Mouse (Mus musculus): ENCODE results near the gene Usp19.

The Usp19 gene

DNA sequence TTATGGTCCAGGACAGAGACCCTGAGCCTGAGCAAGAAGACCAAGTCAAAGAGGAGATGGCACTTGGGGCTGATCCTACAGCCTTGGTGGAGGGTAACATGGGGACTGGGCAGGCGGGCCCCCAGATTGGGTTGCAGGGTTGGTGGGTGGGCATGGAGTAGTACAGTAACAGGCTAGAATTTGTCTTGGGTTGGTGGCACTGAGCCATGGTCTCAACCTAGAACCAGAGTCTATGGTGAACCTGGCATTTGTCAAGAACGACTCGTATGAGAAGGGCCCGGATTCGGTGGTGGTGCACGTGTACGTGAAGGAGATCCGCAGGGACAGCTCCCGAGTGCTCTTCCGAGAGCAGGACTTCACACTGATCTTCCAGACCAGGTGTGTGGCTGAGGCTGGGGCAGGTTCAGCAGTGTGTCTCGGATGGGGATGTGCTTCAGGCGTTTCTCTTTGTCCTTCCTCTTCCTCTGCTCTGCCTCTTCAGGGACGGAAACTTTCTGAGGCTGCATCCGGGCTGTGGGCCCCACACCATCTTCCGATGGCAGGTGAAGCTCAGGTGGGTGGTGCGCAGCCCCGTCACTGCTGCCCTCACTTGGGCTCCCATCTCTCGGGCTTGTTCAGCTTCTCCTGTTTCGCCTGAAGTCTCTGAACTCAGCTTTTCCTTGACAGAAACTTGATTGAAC is 3.9 kb downstream of the Usp19 start:
- DNase-seq (ENCODE audit: low spot score in 2 of 2): no peak

GRCm38 (mm10) chr9:108494905-108495304 is 4.5 kb downstream of the Usp19 start:
- DNase-seq (ENCODE audit: low spot score in 2 of 2): no peak

DNA sequence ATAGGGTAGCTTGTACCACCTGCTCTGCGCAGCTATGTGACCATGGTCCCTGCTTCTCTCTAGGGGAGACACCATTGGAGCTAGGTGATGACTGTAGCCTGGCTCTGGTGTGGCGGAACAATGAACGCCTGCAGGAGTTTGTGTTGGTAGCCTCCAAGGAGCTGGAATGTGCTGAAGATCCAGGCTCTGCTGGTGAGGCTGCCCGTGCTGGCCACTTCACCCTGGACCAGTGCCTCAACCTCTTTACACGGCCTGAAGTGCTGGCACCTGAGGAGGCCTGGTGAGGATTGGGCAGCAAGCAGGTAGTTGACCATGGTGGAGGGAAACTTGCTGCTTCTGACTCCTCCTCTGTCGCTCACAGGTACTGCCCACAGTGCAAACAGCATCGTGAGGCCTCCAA is 8.8 kb downstream of the Usp19 start:
- no peak for DNase-seq (ENCODE audit: low spot score in 2 of 2)

GRCm38 (mm10) chr9:108499943-108500342 is 9.5 kb downstream of the Usp19 start:
- DNase-seq (ENCODE audit: low spot score in 2 of 2): no peak

DNA sequence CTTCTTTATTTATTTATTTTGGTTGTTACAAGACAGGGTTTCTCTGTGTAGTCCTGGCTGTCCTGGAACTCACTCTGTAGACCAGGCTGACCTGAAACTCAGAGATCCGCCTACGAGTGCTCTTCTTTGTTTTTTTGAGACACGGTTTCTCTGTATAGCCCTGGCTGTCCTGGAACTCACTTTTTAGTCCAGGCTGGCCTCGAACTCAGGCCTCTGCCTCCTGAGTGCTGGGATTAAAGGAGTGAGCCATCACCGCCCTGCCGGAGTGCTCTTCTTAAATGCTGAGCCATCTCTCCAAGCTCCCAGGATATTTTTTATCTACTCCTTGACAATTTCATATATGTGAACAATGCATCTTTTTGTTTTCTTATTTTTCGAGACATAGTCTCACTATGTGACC is 16.5 kb downstream of the Usp19 start:
- no peak for DNase-seq (ENCODE audit: low spot score in 2 of 2)

DNA sequence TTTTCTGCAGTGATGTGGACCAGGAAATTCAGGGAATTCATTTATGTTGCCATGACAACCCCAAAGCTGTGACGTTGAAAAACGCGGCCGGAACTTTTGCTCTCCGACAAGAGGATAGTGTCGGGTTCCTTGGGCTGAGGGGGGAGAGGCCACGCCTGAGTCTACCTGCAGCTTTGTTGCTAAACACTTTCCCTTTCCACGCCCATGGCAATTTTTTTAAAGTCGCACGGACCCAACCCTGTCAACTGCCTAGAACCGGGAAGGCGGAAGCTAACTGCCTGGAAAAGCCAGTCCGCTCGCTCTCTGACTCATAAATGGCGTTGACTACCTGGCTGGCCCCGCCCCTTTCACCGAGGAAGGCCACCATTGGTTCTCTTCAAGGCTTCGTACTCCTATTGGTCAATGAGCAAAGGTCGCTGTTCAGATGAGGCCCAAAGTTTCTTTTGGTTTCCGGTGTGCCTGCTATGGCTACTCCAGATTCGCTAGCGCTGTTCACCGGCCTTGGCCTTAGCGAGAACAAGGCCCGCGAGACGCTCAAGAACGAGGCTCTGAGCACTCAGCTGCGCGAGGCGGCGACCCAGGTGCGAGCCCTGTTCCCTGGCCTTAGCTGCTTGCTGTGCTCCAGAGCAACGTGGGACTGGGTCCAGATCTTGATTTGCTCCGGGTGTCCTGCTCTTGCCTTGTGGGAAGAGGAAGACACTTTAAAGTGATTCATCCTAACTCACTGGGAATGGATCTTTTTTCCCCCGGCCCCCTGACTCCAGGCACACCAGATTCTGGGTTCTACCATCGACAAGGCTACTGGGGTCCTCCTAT is 17.4 kb downstream of the Usp19 start, which contains the start of gene Qars:
Gene Qars (plus strand): TSS at position 88 of the 816 bp plus-strand sequence.
- DNase-seq (ENCODE audit: low spot score in 2 of 2): peak; percentile 94 to 96

- peak in 1 of 2 experiments; percentile 1 for DNase-seq (ENCODE audit: low spot score in 2 of 2)
Observed at GRCm38 (mm10) chr9:108508776-108509175, 18.4 kb downstream of the Usp19 start.

- peak; percentile 93 to 96 for DNase-seq (ENCODE audit: low spot score in 2 of 2)
Observed at GRCm38 (mm10) chr9:108516380-108517251, 26.2 kb downstream of the Usp19 start, which contains the start of gene Qrich1. Gene Qrich1, plus strand, starts transcription at chr9:108516806.

GRCm38 (mm10) chr9:108517253-108517930 is 27.0 kb downstream of the Usp19 start:
- peak; percentile 83 for DNase-seq (ENCODE audit: low spot score in 2 of 2)

DNA sequence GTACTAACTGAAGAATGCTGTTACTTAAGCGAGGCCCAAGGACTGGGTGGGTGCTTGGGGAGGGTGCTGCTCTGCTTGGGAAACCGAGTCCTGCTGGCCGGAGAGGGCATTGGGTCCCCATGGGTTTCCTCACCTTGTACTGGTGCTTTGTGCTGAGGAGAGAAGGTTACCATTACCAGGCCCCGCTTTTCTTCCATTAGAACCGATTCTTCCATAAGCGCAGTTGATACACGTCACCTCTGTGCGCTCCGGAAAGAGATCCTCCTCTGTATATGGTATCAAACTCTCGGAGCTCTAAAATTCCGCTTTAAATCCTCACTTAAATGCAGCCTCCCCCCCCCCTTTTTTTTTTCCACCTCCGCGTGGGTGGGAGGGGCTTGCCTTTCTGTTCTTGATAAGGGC is 27.5 kb downstream of the Usp19 start:
- peak in 1 of 2 experiments; percentile 31 for DNase-seq (ENCODE audit: low spot score in 2 of 2)

- no peak for DNase-seq (ENCODE audit: low spot score in 2 of 2)
Observed at GRCm38 (mm10) chr9:108521604-108522003, 31.2 kb downstream of the Usp19 start.

DNA sequence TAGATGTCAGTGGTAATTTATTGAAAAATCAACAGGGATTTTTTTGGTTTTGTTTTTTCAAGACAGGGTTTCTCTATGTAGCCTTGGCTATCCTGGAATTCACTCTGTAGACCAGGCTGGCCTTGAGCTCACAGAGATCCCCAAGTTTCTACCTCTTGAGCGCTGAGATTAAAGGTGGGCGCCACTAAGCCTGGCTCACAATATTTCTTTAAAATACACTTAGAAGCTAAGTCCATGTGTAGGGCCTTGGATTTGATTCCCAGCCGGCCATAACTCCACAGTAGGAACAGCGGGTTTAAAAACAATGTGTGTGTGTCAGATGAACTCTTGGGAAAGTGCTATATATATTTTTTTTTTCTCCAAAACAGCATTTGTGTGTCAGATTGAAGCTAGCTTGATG is 32.9 kb downstream of the Usp19 start:
- DNase-seq (ENCODE audit: low spot score in 2 of 2): no peak

GRCm38 (mm10) chr9:108525400-108525799 is 35.0 kb downstream of the Usp19 start:
- DNase-seq (ENCODE audit: low spot score in 2 of 2): no peak

GRCm38 (mm10) chr9:108530954-108531353 is 40.6 kb downstream of the Usp19 start:
- DNase-seq (ENCODE audit: low spot score in 2 of 2): no peak

DNA sequence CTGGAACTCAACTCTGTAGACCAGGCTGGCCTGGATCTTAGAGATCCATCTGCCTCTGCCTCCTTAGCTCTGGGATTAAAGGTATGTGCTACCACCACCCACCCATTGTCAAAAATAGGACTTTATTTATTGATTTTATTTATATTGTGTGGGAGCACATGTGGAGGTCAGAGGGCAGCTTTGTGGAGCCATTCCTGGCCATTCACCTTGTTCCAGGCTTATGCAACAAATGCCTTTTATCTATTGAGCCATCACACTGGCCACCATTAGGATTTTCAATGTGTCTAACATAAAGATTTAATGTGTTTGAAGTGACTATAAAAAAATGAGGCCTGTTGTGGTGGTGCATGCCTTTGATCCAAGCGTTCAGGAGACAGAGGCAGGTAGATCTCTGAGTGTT is 41.1 kb downstream of the Usp19 start:
- DNase-seq (ENCODE audit: low spot score in 2 of 2): no peak

DNA sequence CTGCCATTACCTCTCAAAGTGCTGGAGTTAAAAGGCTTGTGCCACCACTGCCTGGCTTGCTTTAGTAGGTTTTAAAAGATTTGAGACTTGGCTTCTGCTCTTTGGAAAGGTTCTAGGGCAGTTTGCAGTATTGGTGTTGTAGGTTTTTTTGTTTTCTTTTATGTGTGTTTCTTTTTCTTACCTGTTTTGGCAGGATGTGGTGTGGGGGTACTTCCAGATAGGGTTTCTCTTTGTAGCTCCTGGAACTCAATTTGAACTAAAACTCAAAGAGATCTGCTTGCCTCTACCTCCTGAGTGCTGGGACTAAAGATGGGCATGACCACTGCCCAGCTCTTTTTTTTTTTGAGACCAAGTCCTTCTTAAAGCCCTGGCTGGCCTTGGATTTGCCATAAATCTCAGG is 50.4 kb downstream of the Usp19 start:
- no peak for DNase-seq (ENCODE audit: low spot score in 2 of 2)

- no peak for DNase-seq (ENCODE audit: low spot score in 2 of 2)
Observed at GRCm38 (mm10) chr9:108545986-108546385, 55.6 kb downstream of the Usp19 start.

DNA sequence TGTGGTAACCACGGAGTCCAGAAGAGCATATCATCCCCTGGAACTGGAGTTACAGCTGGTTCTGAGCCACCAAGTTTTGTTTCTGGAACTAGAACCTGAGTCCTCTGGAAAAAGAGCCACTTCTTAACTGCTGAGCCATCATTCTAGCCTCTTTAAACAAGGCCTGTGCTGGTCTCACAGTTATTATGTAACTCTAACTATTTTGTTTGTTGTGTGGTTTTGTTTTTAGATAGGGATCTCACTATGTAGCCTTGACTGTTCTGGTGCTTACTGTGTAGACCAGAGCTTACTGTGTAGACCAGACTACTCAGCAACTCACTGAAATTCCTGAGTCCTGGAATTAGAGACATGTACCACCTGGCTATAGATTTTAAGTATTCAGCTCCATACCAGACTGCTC is 56.5 kb downstream of the Usp19 start:
- DNase-seq (ENCODE audit: low spot score in 2 of 2): no peak
